Mouse (Mus musculus) yolk sac, embryonic 10.5 days (tissue): Measurements from ENCODE around the gene Gnat3.
A peak's percentile ranks its signal among the peaks of the same experiment; 100 is the strongest.
"Not testable (repeated sequence)": the region's sequence is repeated elsewhere in the genome, so short reads cannot be mapped to it uniquely, and the experiment has no call there.

Experiments
- DNase-seq: peaks from one replicate; pipeline ENCODE4 v3.0.0-alpha.2; 2017; ENCODE audit warnings: low spot score

Gene Gnat3

DNA sequence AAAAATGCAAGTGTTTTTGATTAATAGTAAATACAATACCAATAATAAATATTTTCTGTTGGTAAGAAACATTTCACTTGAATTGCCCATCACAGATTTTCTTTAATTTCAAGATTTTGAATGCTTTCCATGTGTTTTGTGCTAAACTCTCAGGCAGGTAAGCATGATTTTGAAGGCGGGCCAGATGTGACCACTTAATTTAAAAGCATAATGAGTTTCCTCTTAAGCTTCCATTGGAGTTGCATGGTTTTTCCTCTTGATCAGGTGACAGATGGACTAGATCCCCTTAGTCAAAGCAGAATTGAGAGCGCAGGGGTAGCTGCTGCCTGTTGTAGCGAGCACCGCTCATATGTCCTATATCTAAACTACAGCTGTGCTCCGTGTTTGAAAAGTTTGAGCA is at the start of gene Gnat3:
TSS of gene Gnat3 (plus strand) at position 301 of the 400 bp plus-strand sequence.
- no peak for DNase-seq

DNA sequence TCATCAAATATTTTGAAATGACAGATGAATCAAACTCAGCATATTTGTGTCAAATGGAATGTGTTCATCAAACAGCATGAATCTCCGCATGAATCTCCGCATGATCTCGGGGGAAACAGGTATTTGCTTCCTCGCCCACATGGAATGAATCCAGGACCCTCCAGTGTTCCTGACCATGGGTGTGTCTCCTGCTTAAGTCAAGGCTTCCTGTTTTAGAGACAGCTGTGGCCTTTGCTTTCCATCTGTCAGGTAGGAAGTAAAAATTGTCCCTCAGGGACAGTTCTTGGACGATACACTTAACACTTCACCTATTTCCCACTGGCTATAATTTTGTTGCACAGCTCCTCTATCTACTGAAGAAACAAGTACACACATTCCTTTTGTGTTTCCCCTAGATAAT is 43.4 kb upstream of the Gnat3 start:
- DNase-seq: no peak

DNA sequence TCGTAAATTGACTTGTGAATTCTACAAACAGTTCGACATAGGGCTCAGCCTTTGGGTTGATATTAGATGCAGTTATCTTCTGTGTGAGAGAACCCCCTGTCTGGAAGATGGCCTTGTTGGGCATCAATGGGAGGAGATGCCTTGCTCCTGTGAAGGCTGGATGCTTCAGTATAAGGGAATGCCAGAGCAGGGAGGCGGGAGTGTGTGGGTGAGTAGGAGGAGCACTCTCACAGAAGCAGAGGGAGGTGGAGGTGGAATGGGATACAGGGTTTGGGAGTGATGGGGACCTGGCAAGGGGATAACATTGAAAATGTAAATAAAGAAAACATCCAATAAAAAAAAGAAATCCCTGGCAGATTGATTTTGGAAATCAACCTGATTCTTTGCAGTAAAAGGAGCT is 38.7 kb upstream of the Gnat3 start:
- no peak for DNase-seq

- peak; percentile 2 for DNase-seq
These were observed 38.2 kb upstream of the Gnat3 start for GRCm38 (mm10) chr5:17924085-17924518.

- no peak for DNase-seq
These were observed 33.9 kb upstream of the Gnat3 start for GRCm38 (mm10) chr5:17928471-17928870.

GRCm38 (mm10) chr5:17929006-17929567 is 33.3 kb upstream of the Gnat3 start:
- DNase-seq: no peak

- not testable (repeated sequence) for DNase-seq
These were observed 30.8 kb upstream of the Gnat3 start for GRCm38 (mm10) chr5:17931588-17931987.

DNA sequence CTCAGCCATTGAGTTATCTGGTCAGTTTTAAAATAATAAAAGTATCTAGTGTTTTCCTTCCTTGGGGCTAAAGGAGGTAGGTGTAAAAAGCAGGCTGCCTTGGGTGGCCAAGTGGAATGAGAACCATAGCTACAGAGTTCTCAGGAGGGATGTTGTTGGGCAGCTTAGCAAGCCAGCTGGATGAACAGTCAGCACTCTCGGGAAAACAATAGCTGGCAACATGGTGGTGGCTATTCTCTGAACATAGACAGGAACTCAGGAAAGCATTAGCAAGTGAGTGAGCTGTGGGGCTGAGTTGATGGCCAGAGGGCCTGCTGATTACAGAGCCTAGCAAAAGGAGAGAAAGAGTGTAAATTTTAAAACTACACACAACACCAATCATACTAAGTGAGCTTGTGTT is 27.8 kb upstream of the Gnat3 start:
- no peak for DNase-seq

GRCm38 (mm10) chr5:17938170-17938939 is 24.0 kb upstream of the Gnat3 start:
- DNase-seq: no peak

- no peak for DNase-seq
These were observed 5.9 kb upstream of the Gnat3 start for GRCm38 (mm10) chr5:17956468-17956867.

- DNase-seq: no peak
These were observed 7.5 kb downstream of the Gnat3 start for GRCm38 (mm10) chr5:17969704-17970390.

GRCm38 (mm10) chr5:17970391-17970730 is 8.0 kb downstream of the Gnat3 start:
- DNase-seq: no peak

DNA sequence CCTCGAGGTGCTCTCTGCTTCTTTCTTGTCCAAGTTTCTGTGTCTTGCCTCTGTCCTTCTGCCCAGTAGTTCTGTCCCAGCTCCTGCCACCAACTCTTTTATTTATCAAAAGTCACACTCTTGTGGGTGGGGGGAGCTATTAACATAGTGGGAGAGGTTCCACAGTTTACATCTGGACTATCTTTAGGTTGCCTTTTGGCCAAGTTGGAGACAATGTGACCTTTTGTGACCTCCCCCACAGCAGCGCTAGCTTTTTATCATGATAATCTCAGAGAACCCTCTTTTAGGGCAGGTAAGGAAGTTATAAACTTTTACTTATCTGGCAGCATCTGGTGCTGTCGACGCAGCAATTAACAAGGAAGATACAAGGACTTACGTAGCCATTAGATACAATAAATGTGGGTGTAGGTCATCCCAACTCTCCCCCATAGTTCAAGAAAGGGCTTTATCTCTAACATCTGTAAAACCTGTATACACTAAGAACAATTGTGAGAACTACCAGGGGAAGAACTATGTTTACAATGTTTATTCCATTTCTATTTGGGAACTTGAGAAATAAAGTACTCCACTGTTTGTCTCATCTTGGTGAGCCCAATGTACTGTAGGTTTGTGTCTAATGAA is 18.3 kb downstream of the Gnat3 start:
- no peak for DNase-seq

- DNase-seq: no peak
These were observed 20.4 kb downstream of the Gnat3 start for GRCm38 (mm10) chr5:17982770-17983169.

GRCm38 (mm10) chr5:17984522-17984921 is 22.2 kb downstream of the Gnat3 start:
- no peak for DNase-seq

DNA sequence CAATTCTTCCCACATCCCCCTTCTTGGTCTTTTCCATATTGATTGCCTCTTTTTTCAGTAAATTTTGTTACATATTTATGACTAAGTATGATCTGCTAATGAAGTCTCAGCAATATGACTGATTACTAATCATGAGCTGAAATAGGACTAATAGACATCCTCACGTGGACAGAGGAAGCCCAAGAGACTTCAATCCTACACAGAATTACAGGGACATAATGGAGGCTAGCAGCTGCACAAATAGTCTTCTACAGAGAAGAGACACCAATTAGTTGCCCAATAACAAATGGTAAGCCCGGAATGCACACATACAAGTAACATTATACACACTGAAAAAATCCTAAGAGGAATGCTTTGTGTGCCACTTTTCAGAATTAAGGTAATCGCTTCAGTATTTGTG is 24.3 kb downstream of the Gnat3 start:
- DNase-seq: no peak

DNA sequence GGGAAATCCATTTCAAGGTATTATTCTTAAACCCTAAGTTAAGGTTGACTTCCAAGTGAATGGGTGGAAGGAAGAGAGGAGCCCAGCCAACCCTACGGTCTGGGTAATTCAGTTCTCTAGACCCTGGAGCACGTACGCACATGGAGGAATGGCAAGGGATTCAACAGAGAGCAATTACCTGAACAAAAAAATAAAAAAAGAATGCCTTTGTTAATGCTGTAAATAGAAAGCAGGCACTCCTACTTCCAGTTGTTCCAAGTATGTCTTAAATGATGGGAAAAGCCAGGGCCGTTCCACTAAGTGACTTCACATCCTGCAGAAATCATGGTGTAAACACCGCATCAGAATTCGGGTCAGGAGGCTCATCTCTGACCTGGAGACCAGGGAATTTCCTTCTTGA is 28.3 kb downstream of the Gnat3 start:
- no peak for DNase-seq

DNA sequence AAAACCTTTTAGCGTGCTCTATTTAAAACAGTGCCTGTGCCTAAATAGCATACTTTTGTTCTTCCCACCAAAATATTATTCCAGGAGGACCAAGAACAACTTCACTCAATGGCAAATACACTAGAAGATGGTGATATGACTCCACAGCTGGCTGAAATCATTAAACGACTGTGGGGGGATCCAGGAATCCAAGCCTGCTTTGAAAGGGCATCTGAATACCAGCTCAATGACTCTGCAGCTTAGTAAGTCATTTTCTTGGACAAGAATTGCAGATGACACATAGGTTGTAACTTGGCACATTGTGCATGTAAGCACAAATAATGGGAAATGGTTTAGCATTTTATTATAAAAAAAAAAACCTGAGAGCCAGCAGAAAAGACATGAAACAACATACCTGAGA is 37.2 kb downstream of the Gnat3 start:
- no peak for DNase-seq

DNA sequence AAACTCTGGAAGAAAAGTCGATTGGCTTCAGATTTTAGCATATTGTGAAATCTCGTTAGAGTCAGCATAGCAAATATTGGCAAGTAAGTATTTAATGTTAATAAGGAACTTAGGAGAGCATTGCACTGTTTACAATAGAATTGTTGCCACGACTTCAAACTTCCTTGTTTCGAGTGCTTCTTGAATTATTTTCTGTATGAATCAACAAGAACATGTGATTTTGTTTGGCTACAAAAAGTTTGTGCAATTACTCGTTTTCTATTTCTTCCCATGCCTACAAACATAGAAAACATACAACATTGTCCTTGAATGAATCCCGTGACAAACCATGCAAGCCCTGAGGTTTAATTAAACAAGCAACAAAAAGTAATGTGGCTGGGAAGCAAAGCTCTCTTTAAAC is 37.8 kb downstream of the Gnat3 start:
- no peak for DNase-seq

GRCm38 (mm10) chr5:18001646-18002045 is 39.3 kb downstream of the Gnat3 start:
- DNase-seq: no peak

DNA sequence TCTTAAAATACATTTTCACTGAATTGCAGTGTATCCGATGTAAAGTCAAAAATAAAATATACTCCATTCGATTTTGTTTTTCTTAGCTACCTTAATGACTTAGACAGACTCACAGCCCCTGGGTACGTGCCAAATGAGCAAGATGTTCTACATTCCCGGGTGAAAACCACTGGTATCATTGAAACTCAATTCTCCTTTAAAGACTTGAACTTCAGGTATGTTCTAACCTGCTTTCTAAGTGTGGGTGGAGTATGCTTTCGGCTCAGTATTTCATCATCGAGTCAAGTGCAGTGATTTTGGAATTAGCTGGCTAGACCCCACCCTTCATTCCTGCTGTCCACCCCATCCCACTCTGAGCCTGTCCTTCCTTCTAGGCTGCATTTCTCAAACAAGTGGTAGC is 41.3 kb downstream of the Gnat3 start:
- DNase-seq: no peak

- no peak for DNase-seq
These were observed 42.7 kb downstream of the Gnat3 start for GRCm38 (mm10) chr5:18004824-18005611.
